Mouse (Mus musculus): ENCODE measurements at regions not wholly inside any gene's neighbourhood (a gene's known extent, or its start where the extent isn't known, plus 50 kb on each side); places are given as distances from the start of the nearest gene placed in this dataset.

- DNase-seq (ENCODE audit: low spot score): no peak
- TF ChIP-seq GATA2 (IDR thresholded peaks at IDR 0.05; ENCODE audit: borderline replicate concordance, low read depth, low read length): no peak
- TF ChIP-seq POLR2AphosphoS5 (IDR thresholded peaks at IDR 0.05; ENCODE audit: insufficient replicate concordance, low read depth, low read length): no peak
- no peak for ATAC-seq (ENCODE audit: extremely low read depth, insufficient number of reproducible peaks, low FRiP score, poor library complexity, severe bottlenecking)
- no peak overlapping the region for H3K4me3 ChIP-seq (ENCODE audit: low read depth, low read length)
- H3K4me1 ChIP-seq (ENCODE audit: insufficient read depth, low read depth, low read length): no peaks in the 10 kb centered on the region
- H3K9me3 ChIP-seq (replicated peaks): peaks cover 19% of the 10 kb centered on the region
- no peaks in the 10 kb centered on the region for H3K27me3 ChIP-seq (ENCODE audit: insufficient read depth, low read length)
- H3K36me3 ChIP-seq (replicated peaks): no peaks in the 10 kb centered on the region
These were observed 363.0 kb upstream of the Cdh11 start for GRCm38 (mm10) chr8:103148447-103148846.

- DNase-seq (ENCODE audit: low spot score) (no peak), ATAC-seq (ENCODE audit: extremely low read depth, insufficient number of reproducible peaks, low FRiP score, poor library complexity, severe bottlenecking) (no peak)
- Histone ChIP-seq H3K4me1 (ENCODE audit: insufficient read depth, low read depth, low read length) (no peaks in the 10 kb centered on the region), H3K4me3 (ENCODE audit: low read depth, low read length) (no peak overlapping the region), H3K36me3 (replicated peaks) (no peaks in the 10 kb centered on the region), H3K9me3 (replicated peaks) (no peaks in the 10 kb centered on the region; the same call in 1 of the 2 replicates), H3K27me3 (ENCODE audit: insufficient read depth, low read length) (no peaks in the 10 kb centered on the region)
- TF ChIP-seq POLR2AphosphoS5 (IDR thresholded peaks at IDR 0.05; ENCODE audit: insufficient replicate concordance, low read depth, low read length): no peak
- TF ChIP-seq TAL1 (conservative IDR thresholded peaks at IDR 0.05; ENCODE audit: low read depth, low read length): no peak
- TF ChIP-seq GATA1 (IDR thresholded peaks at IDR 0.05; ENCODE audit: borderline replicate concordance, low read length): no peak
- no peak for TF ChIP-seq GATA2 (IDR thresholded peaks at IDR 0.05; ENCODE audit: borderline replicate concordance, low read depth, low read length)
- no peak for TF ChIP-seq CTCF (IDR thresholded peaks at IDR 0.05; ENCODE audit: low read depth, low read length)
These were observed 381.3 kb upstream of the Cdh11 start for GRCm38 (mm10) chr8:103166623-103167316.

GRCm38 (mm10) chr8:103173313-103173712, 387.9 kb upstream of the Cdh11 start:
- ATAC-seq (ENCODE audit: extremely low read depth, insufficient number of reproducible peaks, low FRiP score, poor library complexity, severe bottlenecking): no peak
- no peak for DNase-seq (ENCODE audit: low spot score)

DNA sequence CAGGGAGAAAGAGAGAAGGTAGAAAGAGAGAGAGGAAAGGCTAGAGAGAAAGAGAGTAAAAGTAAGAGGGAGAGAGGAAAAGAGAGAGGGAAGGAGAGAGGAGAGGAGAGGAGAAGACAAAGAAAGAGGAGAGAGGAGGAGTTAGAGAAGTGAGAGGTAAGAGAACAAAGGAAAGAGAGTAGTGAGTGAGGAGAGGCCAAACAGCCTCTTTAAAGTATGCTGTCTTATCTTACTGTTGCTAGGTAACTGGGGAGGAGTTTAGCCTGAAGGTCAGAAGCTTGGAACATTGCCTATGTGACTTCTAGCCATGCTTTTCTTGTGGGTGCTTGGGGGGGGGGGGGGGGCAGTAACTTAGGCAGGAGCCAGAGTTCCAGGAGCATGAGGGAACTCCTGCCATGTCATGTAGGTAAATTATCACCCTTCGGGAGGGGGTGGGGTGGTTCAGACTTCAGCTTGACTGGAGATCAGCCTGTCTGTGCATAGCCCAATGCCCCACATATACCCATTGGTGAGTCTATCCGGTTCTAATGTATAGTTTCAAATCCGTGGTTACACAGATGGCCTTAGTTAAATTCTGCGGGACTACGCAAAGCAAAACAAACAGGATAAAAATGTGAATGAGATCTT, 388.5 kb upstream of the Cdh11 start:
- Histone ChIP-seq H3K36me3 (replicated peaks) (no peaks in the 10 kb centered on the region), H3K9me3 (replicated peaks) (no peaks in the 10 kb centered on the region), H3K4me3 (ENCODE audit: low read depth, low read length) (no peak overlapping the region), H3K4me1 (ENCODE audit: insufficient read depth, low read depth, low read length) (no peaks in the 10 kb centered on the region), H3K27me3 (ENCODE audit: insufficient read depth, low read length) (no peaks in the 10 kb centered on the region)
- ATAC-seq (ENCODE audit: extremely low read depth, insufficient number of reproducible peaks, low FRiP score, poor library complexity, severe bottlenecking) (no peak), DNase-seq (ENCODE audit: low spot score) (no peak)
- TF ChIP-seq CTCF (IDR thresholded peaks at IDR 0.05; ENCODE audit: low read depth, low read length) (no peak), GATA2 (IDR thresholded peaks at IDR 0.05; ENCODE audit: borderline replicate concordance, low read depth, low read length) (no peak), GATA1 (IDR thresholded peaks at IDR 0.05; ENCODE audit: borderline replicate concordance, low read length) (no peak)

More at GRCm38 (mm10) chr8:103173313-103173712, 387.9 kb upstream of the Cdh11 start:
- Histone ChIP-seq H3K27me3 (ENCODE audit: insufficient read depth, low read length) (no peaks in the 10 kb centered on the region), H3K4me1 (ENCODE audit: insufficient read depth, low read depth, low read length) (no peaks in the 10 kb centered on the region), H3K36me3 (replicated peaks) (no peaks in the 10 kb centered on the region), H3K4me3 (ENCODE audit: low read depth, low read length) (no peak overlapping the region), H3K9me3 (replicated peaks) (no peaks in the 10 kb centered on the region)
- TF ChIP-seq GATA1 (IDR thresholded peaks at IDR 0.05; ENCODE audit: borderline replicate concordance, low read length): no peak
- no peak for TF ChIP-seq GATA2 (IDR thresholded peaks at IDR 0.05; ENCODE audit: borderline replicate concordance, low read depth, low read length)
- TF ChIP-seq CTCF (IDR thresholded peaks at IDR 0.05; ENCODE audit: low read depth, low read length): no peak
- no peak for TF ChIP-seq TAL1 (conservative IDR thresholded peaks at IDR 0.05; ENCODE audit: low read depth, low read length)
- TF ChIP-seq POLR2AphosphoS5 (IDR thresholded peaks at IDR 0.05; ENCODE audit: insufficient replicate concordance, low read depth, low read length): no peak

GRCm38 (mm10) chr8:103180661-103181060, 395.2 kb upstream of the Cdh11 start:
- Histone ChIP-seq H3K4me1 (ENCODE audit: insufficient read depth, low read depth, low read length) (no peaks in the 10 kb centered on the region), H3K27me3 (ENCODE audit: insufficient read depth, low read length) (no peaks in the 10 kb centered on the region), H3K9me3 (replicated peaks) (no peaks in the 10 kb centered on the region), H3K36me3 (replicated peaks) (no peaks in the 10 kb centered on the region), H3K4me3 (ENCODE audit: low read depth, low read length) (no peak overlapping the region)
- DNase-seq (ENCODE audit: low spot score) (no peak), ATAC-seq (ENCODE audit: extremely low read depth, insufficient number of reproducible peaks, low FRiP score, poor library complexity, severe bottlenecking) (no peak)
- TF ChIP-seq TAL1 (conservative IDR thresholded peaks at IDR 0.05; ENCODE audit: low read depth, low read length) (no peak), GATA1 (IDR thresholded peaks at IDR 0.05; ENCODE audit: borderline replicate concordance, low read length) (no peak), POLR2AphosphoS5 (IDR thresholded peaks at IDR 0.05; ENCODE audit: insufficient replicate concordance, low read depth, low read length) (no peak), CTCF (IDR thresholded peaks at IDR 0.05; ENCODE audit: low read depth, low read length) (no peak), GATA2 (IDR thresholded peaks at IDR 0.05; ENCODE audit: borderline replicate concordance, low read depth, low read length) (no peak)

DNA sequence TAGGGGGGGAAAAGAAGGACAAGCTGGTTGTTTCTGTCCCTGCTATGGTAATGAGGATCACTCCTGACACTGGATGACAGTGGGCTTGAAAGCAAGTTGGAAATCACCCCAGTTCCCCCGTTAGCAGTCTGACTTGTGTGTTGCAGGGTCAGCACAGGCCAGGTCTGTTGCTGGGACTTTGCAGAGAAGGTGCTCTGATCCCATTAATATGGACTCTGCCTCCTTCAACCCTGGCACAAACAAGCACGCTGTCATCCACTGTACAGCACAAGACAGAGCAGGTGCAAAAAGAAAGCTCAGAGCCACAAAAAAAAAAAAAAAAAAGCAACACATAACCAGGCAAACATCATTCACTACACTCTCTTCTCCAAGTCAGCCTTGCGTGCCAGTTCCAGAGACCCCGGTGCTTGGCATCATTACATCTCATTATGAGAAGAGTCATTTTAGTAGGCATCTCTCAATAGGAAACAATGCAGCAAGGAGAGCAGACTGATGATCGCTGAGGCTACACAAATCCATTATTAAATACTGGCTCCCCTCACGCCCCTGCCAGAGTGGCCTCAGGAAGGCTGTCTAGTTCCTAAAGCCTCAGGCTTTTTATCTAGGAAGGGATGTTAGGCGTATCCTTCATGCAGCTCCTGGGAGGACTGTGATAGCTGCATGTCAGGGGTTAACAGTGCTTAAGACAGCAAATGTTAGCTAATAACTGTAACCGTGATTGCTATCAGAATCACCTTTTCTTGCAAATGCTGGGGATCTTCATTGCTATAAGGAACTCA, 403.5 kb upstream of the Cdh11 start:
- H3K27me3 ChIP-seq (ENCODE audit: insufficient read depth, low read length): no peaks in the 10 kb centered on the region
- no peak for ATAC-seq (ENCODE audit: extremely low read depth, insufficient number of reproducible peaks, low FRiP score, poor library complexity, severe bottlenecking)
- no peak overlapping the region for H3K4me3 ChIP-seq (ENCODE audit: low read depth, low read length)
- H3K36me3 ChIP-seq (replicated peaks): no peaks in the 10 kb centered on the region
- DNase-seq (ENCODE audit: low spot score): no peak
- no peaks in the 10 kb centered on the region for H3K4me1 ChIP-seq (ENCODE audit: insufficient read depth, low read depth, low read length)
- H3K9me3 ChIP-seq (replicated peaks): peaks cover 15% of the 10 kb centered on the region
- TF ChIP-seq CTCF (IDR thresholded peaks at IDR 0.05; ENCODE audit: low read depth, low read length): no peak
- no peak for TF ChIP-seq GATA1 (IDR thresholded peaks at IDR 0.05; ENCODE audit: borderline replicate concordance, low read length)
- no peak for TF ChIP-seq TAL1 (conservative IDR thresholded peaks at IDR 0.05; ENCODE audit: low read depth, low read length)
- no peak for TF ChIP-seq POLR2AphosphoS5 (IDR thresholded peaks at IDR 0.05; ENCODE audit: insufficient replicate concordance, low read depth, low read length)
- no peak for TF ChIP-seq GATA2 (IDR thresholded peaks at IDR 0.05; ENCODE audit: borderline replicate concordance, low read depth, low read length)

All from G1E (cell line).